Mouse (Mus musculus): ENCODE data around the gene Pik3r5. TPM values are rescaled to one million over a fixed set of nuclear protein-coding genes. Genes with fewer than 3 reads are reported as not detected.

The Pik3r5 gene
- polyA plus RNA-seq, 1 experiment from 2014 or later: 0.27 TPM

DNA sequence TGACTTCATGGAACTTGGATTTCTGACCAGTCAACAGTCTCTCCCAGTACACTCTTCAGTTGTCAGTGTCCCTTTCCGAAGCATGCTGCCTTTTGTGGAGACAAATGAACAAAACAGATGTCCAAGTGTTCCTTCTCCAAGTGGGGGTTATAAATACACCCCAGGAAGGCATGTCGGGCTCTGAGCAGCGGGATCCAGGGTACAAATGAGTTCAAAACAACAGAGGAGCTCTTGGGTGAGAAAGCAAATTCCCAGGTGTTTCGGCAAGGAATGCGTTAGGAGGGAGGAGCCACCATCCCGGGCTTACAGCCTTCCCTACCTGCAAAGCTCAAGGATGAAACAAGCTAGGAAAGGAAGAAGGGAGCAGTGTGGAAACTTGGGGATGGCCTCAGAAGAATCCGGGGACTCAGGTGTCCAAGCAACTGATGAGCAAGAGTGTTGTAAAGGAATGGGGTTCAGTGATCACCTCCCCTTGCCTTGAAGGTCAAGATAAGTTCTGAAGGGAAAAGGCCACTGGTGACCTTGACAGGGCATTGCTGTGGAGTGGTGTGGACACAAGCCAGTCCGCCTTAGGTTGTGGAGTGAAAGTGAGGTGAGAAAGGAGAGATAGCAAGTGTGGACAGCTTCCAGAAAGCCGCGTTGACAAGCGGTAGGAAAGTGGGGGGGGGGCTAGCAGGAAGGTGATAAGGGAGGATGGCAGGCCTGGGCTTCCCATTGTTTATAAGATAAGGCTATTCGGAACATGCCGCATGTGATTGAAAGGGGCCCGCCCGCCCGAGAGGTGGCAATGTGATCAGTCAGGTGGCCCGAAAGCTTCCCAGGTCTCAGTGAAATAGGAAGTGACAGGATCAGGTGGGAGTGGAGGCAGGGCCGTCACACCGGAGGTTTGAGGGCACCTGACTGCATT is 41.3 kb upstream of the Pik3r5 start:
- Histone ChIP-seq H3K27ac (no peak overlapping the region), H3K27me3 (replicated peaks) (peaks cover 98% of the 10 kb centered on the region), H3K9me3 (replicated peaks) (no peaks in the 10 kb centered on the region), H3K36me3 (no peaks in the 10 kb centered on the region), H3K4me1 (peaks cover 2% of the 10 kb centered on the region; the same call in 1 of the 2 replicates), H3K9ac (no peak overlapping the region), H3K4me3 (no peak overlapping the region), H3K4me2 (no peak overlapping the region)
- WGBS (ENCODE audit: insufficient replicate concordance): 2% methylated on average over 19 of the region's 19 CpGs
- no peak for ATAC-seq

DNA sequence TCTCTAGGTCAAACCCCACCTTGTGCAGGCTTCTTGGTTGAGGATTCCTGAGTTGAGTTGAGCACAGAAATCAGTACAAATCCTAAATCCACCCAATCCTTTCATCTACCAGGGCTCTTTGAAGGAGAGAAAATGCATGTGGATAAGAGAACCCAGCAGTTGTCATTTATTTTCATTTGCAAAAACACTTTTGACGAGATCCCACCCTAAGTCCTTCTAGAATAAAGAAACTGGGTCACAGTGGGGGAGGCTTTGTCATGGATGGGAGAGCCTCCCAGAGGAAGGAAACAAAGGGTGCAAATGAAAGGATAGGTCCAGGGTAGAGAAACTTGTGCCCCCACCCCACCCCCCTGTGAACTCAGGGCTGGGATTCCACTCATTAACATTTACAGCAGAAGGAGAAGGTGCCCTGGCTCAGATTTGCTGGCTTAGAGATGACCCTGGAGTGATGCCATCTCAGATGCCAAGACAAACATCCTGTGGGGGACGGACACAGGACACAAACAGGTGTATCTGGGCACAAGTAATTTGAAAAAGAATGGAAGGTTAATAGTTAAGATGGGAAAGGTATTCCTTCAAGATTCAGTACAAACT is 37.9 kb upstream of the Pik3r5 start:
- no peak overlapping the region for H3K4me2 ChIP-seq
- no peak overlapping the region for H3K4me3 ChIP-seq
- no peak overlapping the region for H3K9ac ChIP-seq
- 15% methylated on average over 2 of the region's 2 CpGs for WGBS (ENCODE audit: insufficient replicate concordance)
- no peak for ATAC-seq
- peaks cover 98% of the 10 kb centered on the region for H3K27me3 ChIP-seq (replicated peaks)
- no peak overlapping the region for H3K27ac ChIP-seq
- H3K9me3 ChIP-seq (replicated peaks): no peaks in the 10 kb centered on the region
- H3K4me1 ChIP-seq: no peaks in the 10 kb centered on the region
- no peaks in the 10 kb centered on the region for H3K36me3 ChIP-seq

DNA sequence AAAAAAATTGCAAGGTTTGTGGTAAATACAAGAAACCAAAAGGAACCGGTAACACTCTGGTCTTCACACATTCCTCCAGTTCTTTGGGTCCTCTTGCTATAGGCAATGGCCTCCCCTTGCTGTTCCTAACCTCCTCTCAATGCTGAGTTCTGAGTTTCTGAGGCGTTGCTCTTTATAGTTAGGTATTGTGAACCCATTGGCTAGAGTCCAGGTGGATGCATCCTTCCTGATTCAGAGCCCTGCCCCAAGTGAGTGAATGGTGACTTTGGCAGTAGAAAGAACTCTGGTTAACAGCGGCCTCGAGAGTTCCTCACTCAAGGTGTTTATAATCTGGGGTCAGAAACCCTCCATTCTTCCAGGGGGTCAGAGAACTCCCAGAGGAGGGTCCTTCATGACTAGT is 37.2 kb upstream of the Pik3r5 start:
- Histone ChIP-seq H3K9me3 (replicated peaks) (no peaks in the 10 kb centered on the region), H3K36me3 (no peaks in the 10 kb centered on the region), H3K27me3 (replicated peaks) (peaks cover 98% of the 10 kb centered on the region), H3K27ac (no peak overlapping the region), H3K4me2 (no peak overlapping the region), H3K9ac (no peak overlapping the region), H3K4me3 (no peak overlapping the region), H3K4me1 (peaks cover 1% of the 10 kb centered on the region; the same call in 1 of the 2 replicates)
- ATAC-seq: no peak
- 23% methylated on average over 4 of the region's 4 CpGs for WGBS (ENCODE audit: insufficient replicate concordance)

DNA sequence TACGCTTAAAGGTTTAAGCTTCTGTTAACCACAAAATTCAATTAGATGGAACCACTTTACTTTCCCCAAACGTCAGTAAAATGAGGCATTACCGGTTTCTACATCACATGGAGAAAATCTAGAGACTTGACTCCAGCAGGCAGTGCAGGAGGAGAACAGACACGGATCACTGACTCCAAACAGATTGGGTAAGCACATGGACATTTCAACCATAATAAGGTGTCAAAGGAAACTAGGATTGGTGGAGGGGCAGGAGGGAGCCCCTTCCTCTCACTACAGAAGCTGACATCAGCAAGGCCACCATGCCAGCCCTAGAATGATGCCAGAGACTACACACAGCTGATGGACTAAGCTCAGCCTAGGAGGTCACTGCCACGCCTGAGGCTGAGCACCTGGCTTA is 36.4 kb upstream of the Pik3r5 start:
- 44% methylated on average over 5 of the region's 5 CpGs for WGBS (ENCODE audit: insufficient replicate concordance)

DNA sequence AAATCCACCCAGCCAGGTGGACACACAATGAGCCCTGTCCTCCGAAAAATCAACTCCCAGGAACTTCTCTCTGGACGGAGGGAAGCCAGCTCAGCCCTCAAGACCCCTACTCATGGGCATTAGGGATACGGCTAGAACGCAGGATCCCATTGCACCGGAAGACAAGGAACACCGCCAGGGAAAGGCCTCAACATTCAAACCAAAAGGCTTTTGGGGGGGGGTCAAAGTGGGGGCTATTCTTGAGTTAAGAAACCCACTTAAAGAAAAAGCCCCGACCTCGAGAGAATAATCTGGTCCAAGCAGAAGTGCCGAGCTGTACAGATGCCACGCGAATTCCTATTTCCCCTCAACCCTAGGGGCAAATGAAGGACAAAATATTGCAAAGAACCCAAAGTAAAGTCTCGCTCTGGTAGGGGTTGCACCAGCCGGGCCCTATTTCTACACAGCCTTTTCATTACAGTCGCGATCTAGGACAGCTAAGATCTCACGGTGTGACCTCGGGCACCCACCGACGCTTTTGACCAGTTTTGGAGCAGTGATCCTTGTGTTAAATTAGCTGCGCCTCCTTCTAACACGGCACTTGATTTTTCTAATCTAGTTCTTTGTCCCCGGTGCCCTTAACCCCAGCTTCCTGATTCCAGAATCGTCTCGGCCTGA is 32.9 kb upstream of the Pik3r5 start:
- no peak overlapping the region for H3K9ac ChIP-seq
- no peaks in the 10 kb centered on the region for H3K36me3 ChIP-seq
- no peak for ATAC-seq
- H3K9me3 ChIP-seq (replicated peaks): no peaks in the 10 kb centered on the region
- H3K27me3 ChIP-seq (replicated peaks): peaks cover 100% of the 10 kb centered on the region
- no peak overlapping the region for H3K27ac ChIP-seq
- 9% methylated on average over 24 of the region's 24 CpGs for WGBS (ENCODE audit: insufficient replicate concordance)
- H3K4me1 ChIP-seq: peaks cover 7% of the 10 kb centered on the region; the same call in 1 of the 2 replicates
- H3K4me2 ChIP-seq: peak overlapping the region; percentile 63
- peak overlapping the region; percentile 38 for H3K4me3 ChIP-seq

More for the DNA sequence above, 36.4 kb upstream of the Pik3r5 start:
- peaks cover 7% of the 10 kb centered on the region; the same call in 1 of the 2 replicates for H3K4me1 ChIP-seq
- no peaks in the 10 kb centered on the region for H3K9me3 ChIP-seq (replicated peaks)
- H3K9ac ChIP-seq: no peak overlapping the region
- ATAC-seq: no peak
- H3K27me3 ChIP-seq (replicated peaks): peaks cover 98% of the 10 kb centered on the region
- no peak overlapping the region for H3K27ac ChIP-seq
- no peaks in the 10 kb centered on the region for H3K36me3 ChIP-seq
- H3K4me3 ChIP-seq: no peak overlapping the region
- H3K4me2 ChIP-seq: no peak overlapping the region

DNA sequence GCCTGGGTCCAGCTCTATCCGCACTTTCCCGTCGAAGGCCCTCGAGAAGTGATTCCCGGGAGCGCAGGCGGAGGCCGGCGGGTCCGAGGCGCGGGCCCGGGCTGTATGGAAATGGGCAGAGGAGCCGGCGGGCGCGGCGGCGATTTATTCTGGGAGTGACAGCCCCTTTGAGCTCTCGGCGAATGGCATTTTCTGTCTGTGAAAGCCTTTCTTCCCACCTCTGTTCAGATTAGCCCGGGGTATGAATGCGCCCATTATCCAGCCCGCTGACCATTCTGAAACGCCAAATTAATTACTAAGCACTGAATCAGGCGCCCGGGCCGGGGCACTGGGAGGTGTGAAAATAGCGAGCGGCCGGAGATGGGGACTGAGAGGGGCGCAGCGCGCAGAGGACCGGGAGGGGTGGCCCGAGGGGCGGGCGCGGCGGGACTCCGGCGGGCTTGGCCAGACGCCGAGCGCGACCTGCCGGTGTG is 32.3 kb upstream of the Pik3r5 start:
- Histone ChIP-seq H3K27ac (no peak overlapping the region), H3K4me2 (peak overlapping the region; percentile 63), H3K9me3 (replicated peaks) (no peaks in the 10 kb centered on the region), H3K36me3 (no peaks in the 10 kb centered on the region), H3K4me1 (peaks cover 7% of the 10 kb centered on the region; the same call in 1 of the 2 replicates), H3K9ac (no peak overlapping the region), H3K27me3 (replicated peaks) (peaks cover 95% of the 10 kb centered on the region), H3K4me3 (peak overlapping the region; percentile 38)
- WGBS (ENCODE audit: insufficient replicate concordance): 2% methylated on average over 47 of the region's 47 CpGs
- ATAC-seq: no peak

DNA sequence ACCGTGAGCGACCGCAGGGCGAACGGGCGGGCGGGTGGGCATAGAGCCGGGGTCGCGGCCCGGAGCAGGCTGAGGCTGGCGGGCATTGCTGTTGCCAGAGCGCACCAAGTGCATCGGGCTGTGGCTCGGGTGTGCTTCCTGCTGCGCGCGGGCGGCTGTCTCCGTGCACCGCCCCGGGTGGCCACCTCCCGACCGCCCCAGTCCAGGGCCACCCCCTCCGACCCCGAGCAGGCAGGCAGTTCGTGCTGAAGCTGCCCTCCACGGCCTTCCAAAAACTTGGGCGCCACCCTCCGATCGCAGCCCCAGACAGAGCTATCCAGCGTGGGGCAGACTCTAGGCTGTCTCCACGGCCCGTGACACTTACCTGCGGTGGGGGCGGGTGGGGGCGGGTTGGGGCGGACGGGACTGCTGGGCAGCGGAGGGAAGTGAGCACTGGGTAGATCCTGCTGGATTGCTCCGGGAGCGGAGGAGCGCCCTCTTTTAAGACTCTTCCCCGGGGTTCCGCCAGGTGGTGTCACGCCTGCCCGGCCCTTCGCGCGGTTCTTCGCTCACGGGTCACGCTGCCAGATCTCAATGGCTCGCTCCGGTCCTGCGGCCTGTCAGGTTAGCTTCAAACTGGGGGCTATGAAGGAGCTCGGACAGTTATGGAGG is 31.8 kb upstream of the Pik3r5 start:
- WGBS (ENCODE audit: insufficient replicate concordance): 1% methylated on average over 56 of the region's 57 CpGs
- peak overlapping the region; percentile 38 for H3K4me3 ChIP-seq
- no peaks in the 10 kb centered on the region for H3K36me3 ChIP-seq
- no peak for ATAC-seq
- peaks cover 92% of the 10 kb centered on the region for H3K27me3 ChIP-seq (replicated peaks)
- H3K27ac ChIP-seq: no peak overlapping the region
- peak overlapping the region; percentile 63 for H3K4me2 ChIP-seq
- no peak overlapping the region for H3K9ac ChIP-seq
- peaks cover 7% of the 10 kb centered on the region; the same call in 1 of the 2 replicates for H3K4me1 ChIP-seq
- no peaks in the 10 kb centered on the region for H3K9me3 ChIP-seq (replicated peaks)

DNA sequence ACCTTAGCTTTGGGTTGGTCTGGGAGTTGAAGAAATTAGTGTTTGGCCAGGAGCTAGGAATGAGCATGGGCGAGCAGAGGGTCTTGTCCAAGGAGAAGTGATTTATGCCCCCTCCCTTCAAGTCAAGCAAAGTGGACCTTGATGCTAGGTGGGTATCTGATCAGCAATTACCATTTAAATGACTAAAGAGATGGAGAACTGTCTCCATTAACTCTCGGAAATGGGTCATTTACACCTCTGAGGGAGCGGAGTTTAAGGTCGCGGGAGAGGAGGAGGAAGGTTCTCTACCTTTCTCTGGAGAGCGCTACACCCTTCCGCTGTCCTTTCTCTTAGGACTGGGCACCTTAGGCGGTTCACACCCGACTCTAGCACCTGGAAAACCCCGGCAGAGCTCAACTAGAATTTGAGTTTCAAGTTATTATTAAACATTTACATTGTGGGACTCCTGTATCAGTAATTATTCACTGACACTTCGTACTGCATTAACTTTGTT is 31.1 kb upstream of the Pik3r5 start, which contains the start of gene Ntn1:
Ntn1 (minus strand) TSS at position 97 of the 493 bp plus-strand sequence.
- ATAC-seq: no peak
- H3K4me3 ChIP-seq: peak within 1 kb of the TSS; percentile 38
- no peak within 1 kb of the TSS for H3K27ac ChIP-seq
- 3% methylated on average over 11 of the region's 11 CpGs for WGBS (ENCODE audit: insufficient replicate concordance)
- H3K4me2 ChIP-seq: peak within 1 kb of the TSS; percentile 63
- H3K9me3 ChIP-seq (replicated peaks): no peaks in the 10 kb centered on the region
- no peak within 1 kb of the TSS for H3K9ac ChIP-seq
- H3K4me1 ChIP-seq: peaks cover 7% of the 10 kb centered on the region; the same call in 1 of the 2 replicates
- H3K36me3 ChIP-seq: no peaks in the 10 kb centered on the region
- H3K27me3 ChIP-seq (replicated peaks): peaks cover 92% of the 10 kb centered on the region

DNA sequence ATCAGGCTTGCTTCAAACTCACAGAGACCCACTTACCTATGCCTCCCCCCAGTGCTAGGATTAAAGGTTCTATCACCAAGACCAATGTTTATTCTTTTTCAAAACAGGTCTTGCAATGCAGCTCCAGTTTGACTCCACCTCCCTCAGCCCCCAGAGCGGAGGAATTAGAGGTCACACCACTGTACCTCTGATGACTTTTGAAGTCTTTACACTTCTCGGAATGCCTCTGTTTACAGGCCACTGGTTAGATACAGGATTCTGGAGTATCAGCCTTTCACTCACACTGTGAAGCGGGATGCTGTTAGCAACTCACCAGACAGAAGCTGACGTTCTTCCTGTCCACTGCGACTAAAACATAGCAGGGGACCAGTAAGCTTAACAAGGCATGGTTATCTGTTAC is 30.5 kb upstream of the Pik3r5 start:
- Histone ChIP-seq H3K36me3 (no peaks in the 10 kb centered on the region), H3K9ac (no peak overlapping the region), H3K27me3 (replicated peaks) (peaks cover 89% of the 10 kb centered on the region), H3K4me2 (no peak overlapping the region), H3K4me3 (no peak overlapping the region), H3K4me1 (peaks cover 7% of the 10 kb centered on the region; the same call in 1 of the 2 replicates), H3K9me3 (replicated peaks) (no peaks in the 10 kb centered on the region), H3K27ac (no peak overlapping the region)
- no peak for ATAC-seq
- 12% methylated on average over 5 of the region's 5 CpGs for WGBS (ENCODE audit: insufficient replicate concordance)

DNA sequence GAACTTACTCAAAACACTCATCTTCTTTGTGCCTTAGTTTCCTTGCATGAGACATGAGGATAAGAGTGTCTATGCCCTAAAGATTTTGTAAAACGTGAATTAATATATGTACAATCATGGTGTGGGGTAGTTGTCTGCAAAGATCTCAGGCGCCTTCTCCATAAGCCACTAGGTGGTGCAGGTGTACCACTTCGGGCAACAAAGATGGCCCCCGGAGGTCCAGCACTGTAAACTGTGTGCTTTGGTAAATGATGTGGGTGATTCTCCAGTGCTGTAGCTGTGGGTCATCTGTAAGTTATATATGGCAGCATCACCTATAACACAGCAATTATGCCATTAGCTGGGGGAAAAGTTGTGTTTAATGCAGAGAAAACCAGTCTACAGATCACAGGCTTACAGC is 27.7 kb upstream of the Pik3r5 start:
- ATAC-seq: no peak
- no peak overlapping the region for H3K9ac ChIP-seq
- H3K36me3 ChIP-seq: no peaks in the 10 kb centered on the region
- H3K4me3 ChIP-seq: no peak overlapping the region
- H3K9me3 ChIP-seq (replicated peaks): no peaks in the 10 kb centered on the region
- H3K27ac ChIP-seq: no peak overlapping the region
- H3K27me3 ChIP-seq (replicated peaks): peaks cover 71% of the 10 kb centered on the region
- 22% methylated on average over 4 of the region's 4 CpGs for WGBS (ENCODE audit: insufficient replicate concordance)
- H3K4me2 ChIP-seq: no peak overlapping the region
- peaks cover 7% of the 10 kb centered on the region; the same call in 1 of the 2 replicates for H3K4me1 ChIP-seq

DNA sequence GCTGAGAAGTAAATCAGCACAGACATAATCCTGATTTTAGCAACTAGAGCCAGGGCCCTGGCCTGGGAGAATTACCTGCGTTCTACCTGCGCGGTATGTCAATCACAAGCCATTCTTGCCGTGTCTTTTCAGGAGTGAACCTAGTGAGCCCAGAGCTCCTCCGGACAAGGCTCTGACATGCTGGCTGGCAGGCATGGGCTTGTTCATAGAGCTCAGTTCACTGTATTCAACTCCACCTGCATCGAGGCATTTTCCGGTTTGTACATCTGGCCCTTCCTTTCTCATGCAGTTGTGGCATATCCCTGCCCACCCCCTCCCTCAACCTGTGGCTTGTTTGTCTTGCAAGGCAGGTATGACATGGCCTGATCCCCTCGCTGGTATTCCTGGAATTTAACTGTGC is 26.3 kb upstream of the Pik3r5 start:
- no peak for ATAC-seq
- Histone ChIP-seq H3K9ac (no peak overlapping the region), H3K4me1 (no peaks in the 10 kb centered on the region), H3K36me3 (no peaks in the 10 kb centered on the region), H3K9me3 (replicated peaks) (no peaks in the 10 kb centered on the region), H3K27me3 (replicated peaks) (peaks cover 57% of the 10 kb centered on the region), H3K4me2 (no peak overlapping the region), H3K4me3 (no peak overlapping the region), H3K27ac (no peak overlapping the region)
- 80% methylated on average over 8 of the region's 8 CpGs for WGBS (ENCODE audit: insufficient replicate concordance)

Measured in liver, embryonic 12.5 days (tissue).